Mouse (Mus musculus) intestine, postnatal 0 days (tissue): ENCODE data around the gene Larp4b. TPM values are rescaled to one million over a fixed set of nuclear protein-coding genes. Genes with fewer than 3 reads are reported as not detected.
A peak's percentile ranks its signal among the peaks of the same experiment; 100 is the strongest.

Experiments used
- ATAC-seq: fragments of 200-750 bp; cut with Nextera tagmentation; 2 replicates; pipeline ENCODE4 v1.8.0; 2017; ENCODE audit warnings: mild to moderate bottlenecking, moderate TSS enrichment, moderate library complexity
- H3K27ac ChIP-seq: fragments of 300-500 bp; sonication (generic); 2 replicates; pipeline ENCODE4 v1.5.1; 2014; ENCODE audit warnings: mild to moderate bottlenecking, low read depth, low read length, moderate library complexity
- H3K27me3 ChIP-seq: fragments of 300-500 bp; sonication (generic); replicated peaks from 2 replicates; pipeline ENCODE4 v1.6.1; 2014; ENCODE audit warnings: low read length, mixed read lengths; ENCODE audit not compliant: control insufficient read depth, insufficient read depth
- H3K36me3 ChIP-seq: fragments of 300-500 bp; sonication (generic); 2 replicates; pipeline ENCODE4 v1.6.1; 2014; ENCODE audit warnings: mild to moderate bottlenecking, moderate library complexity; ENCODE audit not compliant: control insufficient read depth, insufficient read depth
- H3K4me1 ChIP-seq: fragments of 300-500 bp; sonication (generic); replicated peaks from 2 replicates; pipeline ENCODE4 v1.6.1; 2014; ENCODE audit warnings: antibody characterized with exemption, low read length, mixed read lengths; ENCODE audit not compliant: control insufficient read depth, insufficient read depth
- H3K4me2 ChIP-seq: fragments of 300-500 bp; sonication (generic); replicated peaks from 2 replicates; pipeline ENCODE4 v1.6.1; 2014; ENCODE audit warnings: low read depth, mild to moderate bottlenecking, moderate library complexity
- H3K4me3 ChIP-seq: fragments of 300-500 bp; sonication (generic); 2 replicates; pipeline ENCODE4 v1.5.1; 2014; ENCODE audit warnings: low read depth, low read length
- H3K9ac ChIP-seq: fragments of 300-500 bp; sonication (generic); 2 replicates; pipeline ENCODE4 v1.6.1; 2014; ENCODE audit warnings: mild to moderate bottlenecking, low read depth, low read length
- H3K9me3 ChIP-seq: fragments of 300-500 bp; sonication (generic); 2 replicates; pipeline ENCODE4 v1.6.1; 2016; ENCODE audit warnings: mixed run types; ENCODE audit not compliant: control insufficient read depth
- CTCF ChIP-seq: sonication (generic); IDR thresholded peaks from 2 replicates; pipeline ENCODE4 v1.5.1; 2016; ENCODE audit warnings: low read depth, mild to moderate bottlenecking, control low read depth, antibody characterized with exemption, moderate library complexity
- WGBS: fragments of 180-500 bp; shearing (Covaris S2); extraction: QIAGEN DNeasy Blood & Tissue Kit; methylation state at CpG from one replicate; pipeline ENCODE4 v1.1.7; 2014; 5-methylcytosine and 5-hydroxymethylcytosine counted together
- polyA plus RNA-seq: library from polyadenylated mRNA; unstranded; fragments of >200 nt; fragmentation: Nextera tagmentation; extraction: Ambion mirVana; gene quantifications from 2 replicates; pipeline ENCODE4 v1.2.1, GENCODE M21; 2015

The Larp4b gene
- polyA plus RNA-seq, 1 experiment from 2014 or later: 32.5 TPM

DNA sequence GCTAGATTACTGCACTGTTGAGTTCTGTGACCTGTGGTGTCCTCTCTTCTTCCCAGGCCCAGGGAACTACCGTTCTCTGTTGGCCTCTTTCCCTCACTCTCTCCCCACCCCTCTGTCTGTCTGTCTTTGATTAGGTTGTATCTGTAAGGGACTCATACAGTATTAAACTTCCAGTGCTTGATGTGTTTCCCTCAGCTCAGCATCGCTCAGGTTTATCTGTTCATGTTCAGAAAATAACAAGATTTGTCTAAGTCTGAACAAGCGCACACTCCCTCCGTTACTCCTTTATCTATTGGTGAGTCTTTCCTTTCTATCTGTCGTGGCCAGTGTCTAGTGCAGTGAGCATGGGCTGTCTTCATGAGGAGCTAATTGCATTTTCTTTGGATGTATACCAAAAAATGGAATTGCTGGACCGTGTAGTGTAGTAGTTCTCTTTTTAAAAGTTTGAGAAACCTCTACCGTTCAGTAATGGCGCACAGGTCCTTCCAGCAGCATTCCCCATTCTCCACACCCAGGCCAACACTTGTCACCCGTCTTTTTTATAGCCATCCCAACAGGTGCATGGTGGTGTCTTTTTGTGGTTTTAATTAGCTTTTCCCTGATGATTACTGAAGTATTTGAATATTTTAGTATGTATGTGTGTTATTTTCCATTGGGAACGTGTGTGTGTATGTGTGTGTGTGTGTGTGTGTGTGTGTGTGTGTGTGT is 27.3 kb downstream of the Larp4b start:
- TF ChIP-seq CTCF: no peak
- H3K4me2 ChIP-seq: no peak overlapping the region
- no peak for ATAC-seq
- H3K4me3 ChIP-seq: no peak overlapping the region
- no peaks in the 10 kb centered on the region for H3K9me3 ChIP-seq
- peak overlapping the region; percentile 11; the same call in 1 of the 2 replicates for H3K27ac ChIP-seq
- peaks cover 7% of the 10 kb centered on the region; the same call in 1 of the 2 replicates for H3K4me1 ChIP-seq
- peaks cover 25% of the 10 kb centered on the region for H3K36me3 ChIP-seq
- H3K27me3 ChIP-seq: no peaks in the 10 kb centered on the region
- WGBS: 81% methylated on average over 10 of the region's 10 CpGs
- H3K9ac ChIP-seq: no peak overlapping the region

DNA sequence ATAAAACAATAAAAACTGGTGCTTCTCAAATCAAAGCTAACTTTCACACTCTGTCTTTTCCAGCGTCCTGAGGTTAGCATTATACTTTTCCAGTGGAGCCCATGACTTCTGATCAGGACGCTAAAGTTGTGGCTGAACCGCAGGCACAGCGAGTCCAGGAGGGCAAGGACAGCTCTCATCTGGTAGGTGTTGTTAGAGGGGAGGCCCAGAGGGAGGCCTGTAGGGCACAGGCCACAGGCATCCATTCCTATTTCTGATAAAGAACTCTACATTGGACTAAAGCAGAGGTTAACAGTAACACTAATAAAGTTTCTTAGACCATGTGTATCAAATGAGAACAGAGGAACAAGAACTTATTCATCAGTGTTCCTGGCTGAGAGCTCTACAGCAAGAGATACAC is 28.4 kb downstream of the Larp4b start:
- no peaks in the 10 kb centered on the region for H3K27me3 ChIP-seq
- 0 out of 2 replicates have a peak, but pooled peaks cover 7% of the 10 kb centered on the region for H3K4me1 ChIP-seq
- H3K4me3 ChIP-seq: no peak overlapping the region
- peak overlapping the region; percentile 36; the same call in 1 of the 2 replicates for H3K27ac ChIP-seq
- H3K4me2 ChIP-seq: no peak overlapping the region
- H3K9ac ChIP-seq: no peak overlapping the region
- WGBS: 64% methylated on average over 4 of the region's 4 CpGs
- no peak for TF ChIP-seq CTCF
- no peaks in the 10 kb centered on the region for H3K9me3 ChIP-seq
- H3K36me3 ChIP-seq: peaks cover 30% of the 10 kb centered on the region
- ATAC-seq: peak; percentile 64

DNA sequence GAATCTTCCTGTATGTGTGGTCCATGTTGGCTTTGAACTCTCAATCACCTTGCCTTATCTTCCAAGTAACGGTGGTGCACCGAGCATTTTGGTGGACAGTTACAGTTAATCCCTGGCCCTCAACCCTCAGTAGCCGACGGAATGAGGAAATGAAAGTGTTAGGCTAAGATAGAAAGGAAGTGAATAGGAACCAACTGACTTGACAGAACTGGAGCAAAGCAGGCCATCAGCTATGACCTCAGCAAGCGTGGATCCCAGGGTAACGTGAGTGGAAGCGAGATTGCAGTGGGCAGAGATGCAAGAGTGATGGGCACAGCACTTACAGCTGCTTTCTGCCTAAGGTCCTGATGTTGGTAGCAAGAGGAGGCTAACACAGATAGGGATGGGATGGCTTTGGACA is 31.5 kb downstream of the Larp4b start:
- Histone ChIP-seq H3K4me2 (no peak overlapping the region), H3K9me3 (no peaks in the 10 kb centered on the region), H3K36me3 (peaks cover 48% of the 10 kb centered on the region), H3K4me1 (0 out of 2 replicates have a peak, but pooled peaks cover 4% of the 10 kb centered on the region), H3K9ac (no peak overlapping the region), H3K4me3 (no peak overlapping the region), H3K27ac (no peak overlapping the region), H3K27me3 (no peaks in the 10 kb centered on the region)
- no peak for TF ChIP-seq CTCF
- no peak for ATAC-seq
- WGBS: 83% methylated on average over 7 of the region's 7 CpGs

DNA sequence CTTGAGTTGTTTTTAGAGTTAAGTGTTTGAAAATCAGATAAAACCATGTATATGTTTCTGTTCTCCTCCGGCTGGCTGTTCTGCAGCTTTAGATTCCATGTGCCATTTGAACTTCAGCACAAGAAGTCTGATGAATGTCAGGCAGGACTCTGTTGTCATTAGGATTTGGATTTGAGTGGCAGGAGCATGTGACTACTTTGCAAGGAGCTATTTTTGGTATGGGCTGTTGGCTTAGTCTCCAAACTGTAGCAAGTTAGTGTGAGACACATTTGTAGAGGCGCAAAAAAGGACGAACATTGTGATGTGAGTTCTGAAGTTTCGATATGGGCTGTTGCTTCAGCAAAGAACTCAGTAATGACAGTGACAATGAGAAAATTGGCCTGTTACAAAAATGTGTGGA is 34.0 kb downstream of the Larp4b start:
- no peaks in the 10 kb centered on the region for H3K27me3 ChIP-seq
- no peak overlapping the region for H3K4me3 ChIP-seq
- 90% methylated on average over 4 of the region's 4 CpGs for WGBS
- no peaks in the 10 kb centered on the region for H3K9me3 ChIP-seq
- H3K9ac ChIP-seq: no peak overlapping the region
- H3K4me2 ChIP-seq: no peak overlapping the region
- H3K36me3 ChIP-seq: peaks cover 55% of the 10 kb centered on the region
- ATAC-seq: no peak
- H3K27ac ChIP-seq: no peak overlapping the region
- 0 out of 2 replicates have a peak, but pooled peaks cover 4% of the 10 kb centered on the region for H3K4me1 ChIP-seq
- TF ChIP-seq CTCF: no peak

DNA sequence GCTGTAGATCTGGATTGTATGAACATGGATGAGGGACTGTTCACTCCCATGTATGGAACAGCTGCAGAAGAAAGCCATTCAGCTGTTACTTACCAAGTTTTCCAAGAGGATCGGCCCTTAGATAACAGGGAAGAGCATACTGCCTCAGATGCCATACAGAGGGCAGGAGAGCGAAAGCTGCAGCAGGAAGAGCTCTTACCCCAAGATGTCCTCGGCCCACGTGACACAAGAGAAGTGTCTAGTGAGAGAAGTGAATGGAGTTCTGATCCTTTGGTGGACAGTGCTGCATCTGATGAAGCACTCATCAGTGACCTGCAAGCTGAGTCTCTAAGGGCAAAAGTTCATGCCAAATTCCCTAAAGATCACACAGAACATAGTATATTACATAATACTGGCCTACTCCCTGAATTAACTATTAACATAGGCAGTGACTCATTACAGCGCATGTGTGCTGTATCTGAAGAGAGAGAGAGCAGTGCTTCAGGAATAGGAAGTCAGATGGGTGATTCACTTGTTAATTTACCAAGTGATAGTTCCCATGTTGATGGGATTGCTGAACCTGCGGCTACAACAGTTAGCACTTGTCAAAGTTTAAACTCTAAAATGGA is 35.1 kb downstream of the Larp4b start:
- peak; percentile 92 for ATAC-seq
- Histone ChIP-seq H3K9ac (no peak overlapping the region), H3K27ac (peak overlapping the region; percentile 54), H3K27me3 (no peaks in the 10 kb centered on the region), H3K9me3 (no peaks in the 10 kb centered on the region), H3K4me1 (0 out of 2 replicates have a peak, but pooled peaks cover 4% of the 10 kb centered on the region), H3K36me3 (peaks cover 52% of the 10 kb centered on the region), H3K4me3 (no peak overlapping the region), H3K4me2 (no peak overlapping the region)
- WGBS: 56% methylated on average over 6 of the region's 6 CpGs
- no peak for TF ChIP-seq CTCF

DNA sequence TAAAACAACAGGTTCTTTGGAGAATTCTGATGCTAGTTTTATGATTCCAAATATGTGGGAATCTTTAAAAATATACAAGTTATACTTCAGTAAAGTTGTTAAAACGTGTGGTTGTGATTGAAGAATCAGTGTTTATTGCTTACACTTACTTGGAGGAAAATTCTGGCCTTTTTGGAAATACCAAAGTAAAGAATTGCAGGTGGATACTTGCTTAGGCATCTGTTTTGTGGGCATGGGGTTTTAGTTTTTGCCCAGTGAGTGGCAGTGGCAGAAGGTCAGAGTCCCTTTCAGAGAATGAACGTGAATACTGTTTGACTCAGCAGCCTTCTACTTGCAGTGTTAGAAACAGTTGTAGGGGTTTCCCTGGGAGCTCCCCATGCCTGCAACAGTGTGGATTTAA is 40.7 kb downstream of the Larp4b start:
- TF ChIP-seq CTCF: no peak
- H3K4me3 ChIP-seq: no peak overlapping the region
- peaks cover 49% of the 10 kb centered on the region for H3K36me3 ChIP-seq
- H3K9ac ChIP-seq: no peak overlapping the region
- no peaks in the 10 kb centered on the region for H3K9me3 ChIP-seq
- H3K4me1 ChIP-seq: no peaks in the 10 kb centered on the region
- 64% methylated on average over 2 of the region's 2 CpGs for WGBS
- H3K4me2 ChIP-seq: no peak overlapping the region
- ATAC-seq: no peak
- no peaks in the 10 kb centered on the region for H3K27me3 ChIP-seq
- H3K27ac ChIP-seq: no peak overlapping the region
